Mouse (Mus musculus) layer of hippocampus, adult 18-20 months (tissue): ENCODE data around the gene Prr23a2. TPM values are rescaled to one million over a fixed set of nuclear protein-coding genes. Genes with fewer than 3 reads are reported as not detected.

Source experiments
- DNase-seq, 2 experiments: peaks; one replicate each; pipeline ENCODE4 v3.0.0; 2022; ENCODE audit warnings: low spot score in 2 of 2
- long read RNA-seq: library from polyadenylated mRNA; stranded (forward); transcript quantifications from one replicate; pipeline ENCODE4 v2.0.0, GENCODE M21; 2021
- total RNA-seq, 2 experiments: library from RNA; stranded (reverse); gene quantifications; 2 replicates each; pipeline ENCODE4 v1.2.3; 2021

Gene Prr23a2
- not detected for total RNA-seq
- long read RNA-seq = 0 reads

- DNase-seq = no peak
Observed at GRCm38 (mm10) chr9:98856210-98856609, at the start of gene Prr23a2. TSS of gene Prr23a2 (plus strand) at chr9:98856494.

DNA sequence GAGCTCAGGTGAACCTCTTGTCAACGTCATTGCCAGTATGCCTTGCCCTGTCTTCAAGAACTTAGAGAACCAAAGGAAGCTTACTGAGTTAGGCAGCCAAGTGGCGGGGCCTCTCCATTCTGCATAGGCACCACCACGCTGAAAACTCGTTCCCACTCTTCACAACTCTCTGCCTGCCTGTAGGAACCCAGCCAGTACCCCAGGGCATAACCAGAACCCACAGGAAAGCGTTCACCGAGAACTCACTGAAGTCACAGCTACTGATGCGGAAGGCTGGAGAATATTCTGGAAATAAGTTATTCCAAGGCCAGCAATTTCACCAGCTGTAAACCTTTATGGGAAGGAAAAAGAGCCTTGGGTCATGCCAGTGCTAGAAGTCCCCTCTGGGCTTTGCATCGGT is 48.7 kb upstream of the Prr23a2 start:
- no peak for DNase-seq

GRCm38 (mm10) chr9:98809526-98809925 is 46.8 kb upstream of the Prr23a2 start:
- peak in 1 of 2 experiments; percentile 63 for DNase-seq

- no peak for DNase-seq
Observed at GRCm38 (mm10) chr9:98816066-98816465, 40.2 kb upstream of the Prr23a2 start.

- no peak for DNase-seq
Observed at GRCm38 (mm10) chr9:98817592-98817991, 38.7 kb upstream of the Prr23a2 start.

DNA sequence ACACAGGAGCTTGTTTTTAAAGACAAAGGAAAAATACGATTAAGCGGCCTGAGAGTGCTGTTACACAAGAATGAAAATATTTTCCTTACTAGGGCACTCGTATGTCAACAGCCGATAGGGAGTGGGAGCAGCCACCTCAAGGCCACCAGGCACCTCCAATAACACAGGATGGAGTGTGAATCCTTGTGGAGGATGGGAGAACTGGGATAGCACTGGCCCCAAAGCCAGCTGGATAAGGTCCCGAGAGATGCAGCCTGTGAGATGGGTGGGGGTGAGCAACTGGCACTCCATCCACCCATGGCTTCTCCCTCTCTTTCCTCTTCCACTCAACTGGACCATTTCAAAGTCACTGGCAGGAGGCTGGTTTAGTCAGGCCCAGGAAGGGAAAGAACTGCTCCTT is 37.3 kb upstream of the Prr23a2 start:
- DNase-seq = no peak

DNA sequence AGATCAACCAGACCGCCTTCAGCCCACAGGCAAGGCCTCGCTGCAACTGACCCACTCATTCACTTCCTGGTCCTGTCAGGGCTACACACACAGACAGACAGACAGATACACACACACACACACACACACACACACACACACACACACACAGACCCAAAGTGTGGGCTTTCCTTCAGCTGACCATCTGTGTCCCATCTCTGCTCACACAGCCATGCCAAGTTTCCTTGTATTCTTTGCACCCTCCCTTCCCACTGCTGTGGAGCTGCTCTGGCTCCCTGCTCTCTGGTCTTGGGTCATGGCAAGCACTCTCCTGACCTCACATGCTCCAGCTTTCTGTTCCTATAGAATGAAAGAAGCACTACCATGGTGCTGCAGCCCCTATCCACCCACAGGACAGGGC is 36.8 kb upstream of the Prr23a2 start:
- DNase-seq = no peak

- no peak for DNase-seq
Observed at GRCm38 (mm10) chr9:98820461-98820860, 35.8 kb upstream of the Prr23a2 start.

DNA sequence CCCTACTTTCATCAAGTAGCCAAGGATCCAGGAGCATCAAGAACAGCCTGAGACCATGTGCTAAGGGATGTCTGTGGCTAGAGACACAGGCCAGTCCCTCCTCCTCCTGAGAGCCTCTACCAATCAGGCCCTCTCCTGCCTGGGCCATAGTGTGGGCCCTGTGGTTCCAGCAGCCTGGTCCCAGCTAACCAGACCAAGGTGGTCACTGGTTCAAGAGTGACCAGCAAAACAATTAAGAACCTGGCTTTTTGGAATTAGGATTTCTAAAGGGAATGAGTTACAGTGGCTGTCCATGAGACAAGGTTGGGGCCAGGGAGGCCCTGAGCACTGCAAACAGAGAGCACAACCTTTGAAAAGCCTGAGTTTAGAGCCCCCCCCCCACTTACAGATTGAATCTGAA is 35.2 kb upstream of the Prr23a2 start:
- no peak for DNase-seq

GRCm38 (mm10) chr9:98823805-98824204 is 32.5 kb upstream of the Prr23a2 start:
- no peak for DNase-seq

- DNase-seq = no peak
Observed at GRCm38 (mm10) chr9:98829508-98829907, 26.8 kb upstream of the Prr23a2 start.

- DNase-seq = no peak
Observed at GRCm38 (mm10) chr9:98837537-98838074, 18.7 kb upstream of the Prr23a2 start.

DNA sequence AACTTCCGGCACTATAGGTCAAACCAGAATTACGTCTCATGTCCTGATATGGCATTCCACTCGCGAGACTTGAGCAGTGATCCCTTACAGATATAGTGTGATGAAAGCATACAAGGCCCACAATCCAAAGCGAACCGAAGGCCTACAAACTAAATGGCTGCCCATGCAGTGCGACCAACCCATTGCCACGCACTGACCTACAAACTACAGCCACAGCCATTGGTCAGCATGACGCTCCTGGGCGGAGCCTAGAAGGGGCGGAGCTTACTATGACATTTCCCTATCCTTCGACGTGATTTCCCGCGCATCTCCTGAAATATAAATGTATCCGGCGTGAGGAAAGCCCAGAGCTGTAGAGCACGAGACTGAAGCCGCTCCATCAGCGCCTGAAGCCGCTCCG is 14.2 kb upstream of the Prr23a2 start, which contains the start of gene Prr23a1:
Gene Prr23a1 (plus strand): TSS at position 387 of the 400 bp plus-strand sequence.
- no peak for DNase-seq

DNA sequence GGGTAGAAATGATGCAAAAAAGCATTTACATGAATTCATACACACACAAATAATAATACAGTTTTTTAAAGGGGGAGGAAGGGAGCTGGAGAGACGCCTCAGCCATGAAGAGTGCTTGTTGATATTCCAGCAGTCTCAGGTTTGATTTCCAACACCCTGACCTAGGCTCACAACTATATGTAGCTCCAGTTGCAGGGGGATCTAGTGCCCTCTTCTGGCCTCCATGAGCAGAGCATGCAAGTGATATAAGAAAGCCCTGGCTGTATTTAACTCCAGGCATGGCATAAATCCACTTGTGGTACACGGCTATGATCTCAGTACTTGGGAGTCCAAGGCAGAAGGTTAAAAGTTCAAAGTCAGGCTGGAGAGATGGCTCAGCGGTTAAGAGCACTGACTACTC is 7.2 kb downstream of the Prr23a2 start:
- DNase-seq = no peak

DNA sequence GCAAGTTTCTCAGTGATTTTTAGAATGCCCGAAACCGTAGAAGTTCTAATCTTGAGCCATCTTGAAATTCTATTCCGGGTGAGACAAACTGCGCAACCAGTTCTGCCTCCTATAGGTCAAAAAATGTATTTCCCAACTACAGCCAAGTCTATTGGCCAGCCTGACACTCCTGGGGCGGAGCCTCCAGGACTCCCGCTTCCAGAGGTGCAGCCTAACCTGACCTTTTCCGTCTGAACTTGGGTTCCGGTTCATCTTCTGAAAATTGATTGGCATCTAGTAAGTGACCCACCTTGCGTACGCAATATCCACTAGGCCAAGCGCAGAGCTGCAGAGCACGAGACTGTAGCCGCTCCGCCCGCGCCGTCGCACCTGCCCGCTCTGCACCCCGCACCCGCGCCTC is 8.3 kb downstream of the Prr23a2 start, which contains the start of gene Prr23a3:
Gene Prr23a3 (plus strand): TSS at position 197 of the 400 bp plus-strand sequence.
- DNase-seq = no peak

DNA sequence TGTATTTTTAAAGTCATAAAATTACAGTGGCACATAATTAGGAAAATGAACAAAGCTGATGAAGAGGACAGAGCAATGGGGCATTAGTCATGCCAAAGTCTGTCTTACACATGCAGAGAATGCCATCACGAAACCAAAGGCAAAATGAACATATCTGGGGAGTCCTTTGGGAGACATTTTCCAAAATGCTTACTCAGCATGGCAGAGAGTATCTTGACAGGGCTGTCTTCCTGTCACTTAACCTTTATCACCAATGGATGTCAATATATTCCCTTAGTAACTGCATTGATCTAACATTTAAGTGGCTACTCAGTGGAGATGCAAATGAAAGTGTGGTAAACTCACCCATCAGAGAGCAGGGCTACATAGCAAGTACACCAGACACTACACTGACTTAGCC is 45.2 kb downstream of the Prr23a2 start:
- DNase-seq = no peak

DNA sequence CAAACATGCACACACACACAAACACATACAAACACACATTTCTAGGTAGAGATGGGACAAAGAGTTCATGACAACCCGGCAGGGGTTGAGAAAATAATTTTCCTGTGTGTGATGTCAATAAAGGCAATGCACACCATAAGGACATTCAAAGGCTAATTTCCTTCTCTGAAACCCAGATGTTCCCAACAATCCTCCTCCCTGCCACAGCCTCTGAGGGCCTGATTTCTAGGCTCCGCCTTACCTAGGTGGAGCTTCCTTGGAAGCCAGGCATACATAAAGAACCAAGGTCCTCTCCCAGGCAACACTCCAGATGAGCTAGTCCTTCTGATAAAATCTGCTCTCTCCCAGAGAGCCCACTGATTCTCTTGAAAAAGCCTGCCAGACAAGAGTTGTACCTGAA is 46.5 kb downstream of the Prr23a2 start, which contains the start of gene 7420426K07Rik:
Gene 7420426K07Rik (plus strand): TSS at position 301 of the 400 bp plus-strand sequence.
- no peak for DNase-seq

Other genes starting within 250 kb of the Prr23a2 start
- gene Prr23a1, start 14.0 kb upstream of the Prr23a2 start, total RNA-seq = not detected
- gene Prr23a3, start 8.3 kb downstream of the Prr23a2 start, total RNA-seq = not detected
- gene 7420426K07Rik, start 46.6 kb downstream of the Prr23a2 start, total RNA-seq = not detected
- gene Foxl2, start 98.8 kb downstream of the Prr23a2 start, total RNA-seq = 1 to 10 TPM in 1 of 2 experiments, under 1 TPM in 1; 0.89 to 1.1 TPM
- 10 to 100 TPM; 56.0 to 56.9 TPM for gene Faim, start 129.9 kb downstream of the Prr23a2 start, total RNA-seq
- gene Gm1123, start 179.2 kb downstream of the Prr23a2 start, total RNA-seq = not detected